Mouse (Mus musculus) 416B (cell line): Measurements from ENCODE around the gene Tmem265.
A peak's percentile ranks its signal among the peaks of the same experiment; 100 is the strongest.

Experiments used
- DNase-seq: peaks from one replicate; pipeline ENCODE4 v3.0.0; 2011; ENCODE audit warnings: low read depth

Tmem265 gene

GRCm38 (mm10) chr7:127588011-127588871, 27.1 kb downstream of the Tmem265 start, which contains the start of the genes Ccdc189 and Rnf40:
Gene Ccdc189, minus strand, starts transcription at chr7:127588595.
Gene Rnf40, plus strand, starts transcription at chr7:127588767.
- DNase-seq: peak; percentile 100

DNA sequence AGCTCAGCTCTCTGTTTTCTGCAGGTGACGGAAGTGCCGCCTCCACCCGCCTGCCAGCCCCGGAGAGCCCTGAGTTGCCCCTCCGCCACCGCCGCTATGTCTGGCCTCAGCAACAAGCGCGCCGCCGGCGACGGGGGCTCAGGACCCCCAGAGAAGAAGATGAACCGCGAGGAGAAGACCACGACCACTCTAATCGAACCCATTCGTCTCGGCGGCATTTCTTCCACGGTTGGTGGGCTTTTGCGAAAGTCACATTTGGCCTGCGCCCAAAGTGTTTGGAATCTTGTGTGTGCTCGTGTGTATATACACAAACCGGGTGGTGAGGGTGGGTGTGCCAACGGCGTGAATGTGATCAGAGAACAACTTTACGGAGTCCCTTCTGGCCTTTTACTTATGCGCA, 27.7 kb downstream of the Tmem265 start:
- DNase-seq: peak; percentile 15

GRCm38 (mm10) chr7:127589637-127590036, 28.4 kb downstream of the Tmem265 start:
- no peak for DNase-seq

DNA sequence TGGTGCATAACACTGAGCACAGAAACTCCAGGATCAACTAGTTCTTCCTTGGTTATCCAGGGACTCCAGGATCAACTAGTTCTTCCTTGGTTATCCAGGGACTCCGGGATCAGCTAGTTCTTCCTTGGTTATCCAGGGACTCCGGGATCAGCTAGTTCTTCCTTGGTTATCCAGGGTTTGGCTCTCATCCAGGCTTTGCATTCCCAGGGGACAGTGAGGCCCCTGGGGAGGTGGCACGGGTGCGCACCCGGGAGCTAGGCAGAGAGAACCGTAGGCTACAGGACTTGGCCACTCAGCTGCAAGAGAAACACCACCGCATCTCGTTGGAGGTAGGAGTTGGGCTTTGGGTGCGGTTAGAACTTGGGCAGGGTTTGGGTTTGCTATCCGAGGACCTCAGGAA, 29.9 kb downstream of the Tmem265 start:
- no peak for DNase-seq

GRCm38 (mm10) chr7:127592575-127592974, 31.4 kb downstream of the Tmem265 start:
- DNase-seq: no peak

- DNase-seq: no peak
Observed at GRCm38 (mm10) chr7:127596747-127597146, 35.6 kb downstream of the Tmem265 start.

DNA sequence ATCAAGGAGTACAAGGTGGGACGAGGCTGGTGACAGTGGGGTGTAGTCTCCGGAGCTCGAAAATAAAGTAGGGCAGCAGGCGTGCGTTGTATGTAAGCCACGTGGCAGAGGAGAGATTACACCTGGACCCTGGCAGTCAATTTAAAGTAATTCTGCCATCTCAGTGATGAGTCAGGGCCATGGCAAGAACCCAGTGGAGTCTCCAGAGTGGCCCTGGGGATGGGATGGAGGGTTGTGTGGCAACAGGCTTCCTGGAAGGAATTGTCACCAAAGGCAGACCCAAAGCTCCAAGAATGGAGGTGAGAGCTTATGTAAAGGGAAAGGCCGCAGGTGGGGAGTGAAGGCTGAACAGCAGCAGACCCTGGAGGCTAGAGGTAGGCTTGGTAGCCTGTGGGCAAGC, 39.4 kb downstream of the Tmem265 start:
- no peak for DNase-seq

DNA sequence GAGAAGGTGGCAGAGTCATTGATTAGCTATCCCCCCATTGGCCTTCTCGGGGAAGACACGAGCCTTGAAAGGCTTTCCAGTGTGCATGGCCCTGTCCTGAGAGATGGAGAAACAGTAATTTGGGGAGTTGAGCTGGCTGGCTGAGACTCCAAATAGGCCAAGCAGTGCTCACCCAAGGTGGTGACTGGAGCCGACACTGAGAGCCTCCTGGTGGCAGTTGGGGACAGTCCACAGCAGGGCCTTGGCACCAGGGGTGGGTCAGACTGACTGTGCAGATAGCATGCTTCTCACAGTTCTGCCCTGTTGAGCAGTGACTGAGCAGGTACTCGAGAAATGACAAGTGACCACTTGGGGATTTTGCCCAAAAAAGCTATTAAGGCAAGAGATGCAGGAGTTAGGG, 40.5 kb downstream of the Tmem265 start:
- DNase-seq: no peak

- DNase-seq: no peak
Observed at GRCm38 (mm10) chr7:127602903-127603302, 41.7 kb downstream of the Tmem265 start.

DNA sequence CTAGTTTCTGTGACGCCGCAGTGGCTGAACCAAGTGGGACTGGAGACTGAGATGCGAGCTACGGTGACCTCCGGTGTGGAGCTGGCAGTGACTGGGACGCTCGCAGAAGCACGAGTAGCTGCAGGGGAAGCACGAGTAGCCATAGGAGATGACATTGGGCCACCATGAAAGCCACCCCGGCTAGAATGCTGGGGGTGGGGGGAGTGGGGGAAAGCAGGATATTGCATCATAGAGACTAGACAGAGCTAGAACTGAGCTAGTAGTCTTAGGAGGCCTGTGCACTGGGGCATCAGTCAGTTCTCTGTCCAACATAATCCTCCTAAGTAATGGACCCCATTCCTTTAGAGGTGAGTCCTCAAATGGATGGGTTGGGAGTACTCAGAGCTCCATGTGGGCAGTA, 43.1 kb downstream of the Tmem265 start:
- DNase-seq: no peak

DNA sequence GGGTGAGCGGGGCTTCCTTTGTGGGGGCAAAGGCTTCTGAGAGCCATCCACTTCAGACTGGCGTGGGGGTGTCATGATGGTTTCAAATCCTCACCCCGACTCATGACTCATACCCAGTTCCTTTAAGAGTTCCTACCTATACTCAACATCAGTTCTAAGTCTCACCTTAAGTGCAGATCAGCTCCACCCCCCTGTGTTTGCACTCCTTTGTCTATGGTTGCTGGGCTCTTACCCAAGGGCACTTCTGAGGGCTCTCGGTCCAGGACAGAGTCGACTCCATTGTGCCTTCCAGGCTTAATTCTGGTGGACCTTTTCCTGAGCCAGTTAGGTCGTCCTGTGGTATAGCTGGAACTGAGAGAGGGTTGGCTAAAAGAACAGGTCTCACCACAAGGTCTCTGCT, 46.0 kb downstream of the Tmem265 start:
- DNase-seq: no peak

GRCm38 (mm10) chr7:127611011-127611410, 49.8 kb downstream of the Tmem265 start:
- no peak for DNase-seq

GRCm38 (mm10) chr7:127611561-127611960, 50.4 kb downstream of the Tmem265 start:
- no peak for DNase-seq

- DNase-seq: no peak
Observed at GRCm38 (mm10) chr7:127613501-127613900, 52.3 kb downstream of the Tmem265 start.

DNA sequence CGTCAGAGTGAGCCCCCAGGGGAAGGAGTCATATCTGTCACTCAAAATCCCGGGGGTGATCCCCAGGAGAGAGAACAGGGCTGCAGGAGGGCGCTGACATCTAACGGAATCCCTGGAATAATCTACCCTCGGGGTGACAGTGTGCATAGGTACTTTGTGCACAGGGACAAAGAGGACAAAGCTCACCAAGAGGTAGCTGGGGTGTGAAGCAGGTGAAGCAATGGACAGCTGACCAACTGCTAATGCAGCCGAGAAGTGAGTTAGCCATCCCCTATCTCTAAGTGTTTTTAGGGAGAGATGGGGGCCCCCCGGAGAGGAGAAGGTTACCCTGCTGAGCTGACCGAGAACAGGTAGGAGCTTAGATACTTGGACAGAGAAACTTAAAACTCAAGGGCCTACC, 52.9 kb downstream of the Tmem265 start:
- no peak for DNase-seq

- peak; percentile 46 for DNase-seq
Observed at GRCm38 (mm10) chr7:127614511-127614890, 53.3 kb downstream of the Tmem265 start.

- DNase-seq: peak; percentile 77
Observed at GRCm38 (mm10) chr7:127614891-127615843, 54.0 kb downstream of the Tmem265 start, which contains the start of gene Zfp629. Gene Zfp629, minus strand, starts transcription at chr7:127615797.

DNA sequence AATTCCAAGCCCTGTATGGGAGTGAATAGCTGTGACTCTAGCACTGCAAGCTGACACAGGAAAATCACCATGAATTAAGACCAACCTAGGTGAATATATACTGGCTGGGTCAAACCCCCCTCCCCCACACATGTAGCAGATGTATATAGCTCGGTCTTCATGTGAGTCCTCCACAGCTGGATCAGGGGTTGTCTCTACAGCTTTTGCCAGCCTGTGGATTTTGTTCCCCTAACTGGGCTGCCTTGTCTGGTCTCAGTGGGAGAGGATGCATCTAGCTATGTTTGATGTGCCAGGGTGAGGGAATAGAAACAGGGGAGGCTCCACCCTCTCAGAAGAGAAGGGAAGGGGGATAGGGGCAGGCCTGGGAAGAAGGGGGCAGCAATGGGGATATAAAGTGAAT, 55.1 kb downstream of the Tmem265 start:
- no peak for DNase-seq
